Mouse (Mus musculus) neutrophil, adult 65 days (primary cell): ENCODE data around the gene Vmn1r137. TPM values are rescaled to one million over a fixed set of nuclear protein-coding genes. Genes with fewer than 3 reads are reported as not detected.

Source experiments
- total RNA-seq: library from RNA; stranded (reverse); gene quantifications from 2 replicates; pipeline ENCODE4 v1.2.4, GENCODE M21; 2023

Vmn1r137 gene
- total RNA-seq, result not detected in 2 replicates

GRCm38 (mm10) chr7:21994287-21994686, at the start of gene Vmn1r137:
TSS of gene Vmn1r137 (plus strand) at chr7:21994587.

DNA sequence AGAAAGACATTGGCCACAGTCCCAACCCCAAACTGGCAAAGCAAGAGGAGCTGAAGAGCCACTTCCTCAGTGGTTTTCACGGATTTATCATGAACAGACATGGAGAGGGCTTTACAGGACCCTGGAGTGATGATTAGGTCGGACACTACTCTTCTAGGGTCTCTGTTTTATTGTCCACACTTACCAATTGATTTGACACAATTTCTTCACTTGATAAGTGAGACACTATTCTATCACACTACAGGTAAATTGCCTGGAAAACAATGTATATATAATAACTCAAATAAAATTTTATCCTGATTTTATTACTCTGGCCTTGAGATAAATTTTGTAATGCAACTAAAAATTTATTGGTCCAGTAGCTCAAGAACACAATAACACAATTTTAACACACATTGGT, 34.4 kb downstream of the Vmn1r137 start, which contains the start of gene Vmn1r138:
Gene Vmn1r138 (minus strand): TSS at position 101 of the 400 bp plus-strand sequence.

Other genes starting within 250 kb of the Vmn1r137 start
- not detected in 2 replicates for gene Gm4175, start 233.1 kb upstream of the Vmn1r137 start, total RNA-seq
- gene Gm4177, start 197.9 kb upstream of the Vmn1r137 start, total RNA-seq, result not detected in 2 replicates
- gene Vmn1r135, start 162.2 kb upstream of the Vmn1r137 start, total RNA-seq, result not detected in 2 replicates
- not detected in 2 replicates for gene Gm5725, start 150.3 kb upstream of the Vmn1r137 start, total RNA-seq
- gene Gm5891, start 73.3 kb upstream of the Vmn1r137 start, total RNA-seq, result not detected in 2 replicates
- not detected in 2 replicates for gene Vmn1r138, start 34.3 kb downstream of the Vmn1r137 start, total RNA-seq
- gene Gm6176, start 61.7 kb downstream of the Vmn1r137 start, total RNA-seq, result not detected in 2 replicates
- gene Vmn1r139, start 74.5 kb downstream of the Vmn1r137 start, total RNA-seq, result not detected in 2 replicates
- gene Gm16451, start 123.7 kb downstream of the Vmn1r137 start, total RNA-seq, result not detected in 2 replicates
- not detected in 2 replicates for gene Gm10666, start 140.2 kb downstream of the Vmn1r137 start, total RNA-seq
- gene Vmn1r142, start 169.4 kb downstream of the Vmn1r137 start, total RNA-seq, result not detected in 2 replicates
- gene Vmn1r143, start 194.8 kb downstream of the Vmn1r137 start, total RNA-seq, result not detected in 2 replicates
- gene Gm8653, start 206.7 kb downstream of the Vmn1r137 start, total RNA-seq, result not detected in 2 replicates
- not detected in 2 replicates for gene Gm8453, start 234.9 kb downstream of the Vmn1r137 start, total RNA-seq